Mouse (Mus musculus) right cerebral cortex, postnatal 10 days (tissue): ENCODE results near the gene Vav3.
"Not testable (repeated sequence)": the region's sequence is repeated elsewhere in the genome, so short reads cannot be mapped to it uniquely, and the experiment has no call there.

Experiments used
- DNase-seq, 2 experiments: peaks; one replicate each; pipeline ENCODE4 v3.0.0; 2021; ENCODE audit warnings: low spot score in 2 of 2

Gene Vav3

DNA sequence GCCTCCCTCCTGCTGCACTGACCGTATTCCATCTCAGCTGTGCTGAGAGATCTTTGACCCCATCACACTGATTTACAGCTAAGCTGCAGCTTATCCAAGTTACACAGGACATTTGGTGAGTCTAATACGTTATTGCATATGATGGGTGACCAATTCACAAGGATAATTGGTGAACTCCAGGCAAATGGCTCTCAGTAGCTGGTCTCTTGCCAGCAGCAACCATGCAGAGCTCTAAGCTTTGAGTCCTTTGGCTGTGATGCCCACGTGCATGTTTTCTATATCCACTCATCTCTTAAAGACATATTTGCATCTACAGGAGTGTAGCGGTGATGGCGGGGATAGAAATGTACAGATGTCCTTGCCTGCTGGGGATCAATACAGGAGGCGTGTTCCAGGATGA is 99.5 kb downstream of the Vav3 start:
- no peak for DNase-seq

DNA sequence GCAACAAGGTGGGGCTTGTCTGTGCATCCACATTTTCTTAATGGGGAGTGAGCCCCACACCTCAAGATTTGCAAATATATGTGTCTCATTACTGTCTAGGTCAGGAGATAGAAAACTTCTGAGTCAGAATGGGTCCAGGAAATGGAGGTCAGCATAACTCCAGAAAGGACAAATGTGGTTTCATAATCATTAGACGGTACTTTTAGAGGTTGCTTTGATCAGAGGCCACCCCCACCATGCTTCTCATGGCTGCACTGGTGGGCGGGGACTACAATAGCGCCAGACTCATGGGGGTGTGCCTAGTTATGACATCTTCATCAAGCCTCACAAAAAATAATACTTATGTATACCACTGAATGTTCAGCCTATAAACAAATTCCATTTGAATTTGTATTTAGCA is 103.6 kb downstream of the Vav3 start:
- DNase-seq, result no peak

DNA sequence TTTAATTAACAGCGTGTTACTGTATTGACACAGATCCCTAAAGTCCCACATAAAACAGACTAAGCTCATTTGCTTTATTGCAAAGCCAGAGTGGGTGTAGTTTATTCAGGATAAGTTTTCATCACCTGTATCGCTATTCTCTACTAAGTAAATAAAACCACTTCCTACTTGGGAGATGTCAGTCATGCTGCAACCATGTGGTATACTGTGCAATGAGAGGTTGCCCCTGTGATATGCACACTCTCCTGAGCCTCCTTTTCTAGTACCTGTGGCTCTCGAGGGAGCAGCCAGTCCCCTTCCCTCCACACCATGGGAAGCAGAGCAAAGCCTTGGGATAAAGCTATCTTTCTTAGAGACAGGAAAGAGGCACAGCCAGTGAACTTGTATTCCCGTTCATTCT is 106.5 kb downstream of the Vav3 start:
- no peak for DNase-seq

DNA sequence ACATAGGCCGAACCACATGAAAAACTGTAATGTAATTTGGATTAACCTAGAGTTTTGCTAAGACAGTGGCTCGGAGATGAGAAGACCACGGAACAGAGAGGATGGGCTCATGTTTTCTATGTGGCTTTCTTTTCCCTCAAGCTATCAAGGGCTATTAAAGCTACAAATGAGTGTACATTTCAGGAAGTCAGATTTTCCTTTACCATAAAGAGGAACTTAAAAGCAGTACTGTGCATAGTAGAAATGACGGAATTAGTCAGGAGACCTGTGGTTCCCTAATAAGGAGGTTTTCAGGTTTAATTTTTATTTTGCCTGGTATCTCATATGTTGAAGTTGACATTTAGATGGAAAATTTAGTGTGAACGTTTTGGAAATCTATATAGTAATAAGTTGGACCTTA is 107.8 kb downstream of the Vav3 start:
- not testable (repeated sequence) for DNase-seq

DNA sequence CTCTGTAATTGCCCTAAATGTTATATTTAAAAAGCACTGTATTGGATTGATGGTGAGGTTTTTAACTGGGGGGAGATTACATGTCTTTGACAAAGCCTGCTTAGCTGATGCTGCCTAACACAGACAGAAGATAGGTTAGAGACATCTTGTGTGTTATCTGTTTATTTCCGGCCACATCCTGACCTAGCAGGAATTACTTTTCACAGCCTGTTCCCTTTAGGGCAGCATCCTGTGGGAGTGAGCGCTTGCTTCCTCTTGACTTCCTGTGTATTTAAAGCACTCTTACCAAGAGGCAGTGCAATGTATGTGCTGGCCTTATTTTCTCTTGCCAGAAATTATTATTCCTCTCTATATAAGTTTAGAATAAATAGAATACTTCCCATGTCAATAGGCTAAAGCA is 111.5 kb downstream of the Vav3 start:
- no peak for DNase-seq

DNA sequence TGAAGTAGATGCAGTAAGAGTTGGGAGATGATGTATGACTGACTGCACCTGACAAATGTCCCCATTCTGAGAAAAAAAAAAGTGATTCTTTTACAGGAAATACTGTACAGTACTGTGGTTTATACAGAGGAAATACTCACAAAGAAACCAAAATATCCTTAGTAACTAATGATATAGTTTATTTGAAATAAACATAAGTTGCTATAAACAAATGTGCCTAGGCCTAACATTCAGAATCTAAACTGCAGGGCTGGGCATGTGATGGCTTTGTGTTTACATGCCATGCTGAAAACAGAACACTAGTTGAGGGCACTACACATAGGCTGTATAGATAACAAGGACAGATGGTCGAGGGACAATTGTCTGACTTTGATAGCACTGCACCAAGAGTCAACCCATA is 114.2 kb downstream of the Vav3 start:
- no peak for DNase-seq

DNA sequence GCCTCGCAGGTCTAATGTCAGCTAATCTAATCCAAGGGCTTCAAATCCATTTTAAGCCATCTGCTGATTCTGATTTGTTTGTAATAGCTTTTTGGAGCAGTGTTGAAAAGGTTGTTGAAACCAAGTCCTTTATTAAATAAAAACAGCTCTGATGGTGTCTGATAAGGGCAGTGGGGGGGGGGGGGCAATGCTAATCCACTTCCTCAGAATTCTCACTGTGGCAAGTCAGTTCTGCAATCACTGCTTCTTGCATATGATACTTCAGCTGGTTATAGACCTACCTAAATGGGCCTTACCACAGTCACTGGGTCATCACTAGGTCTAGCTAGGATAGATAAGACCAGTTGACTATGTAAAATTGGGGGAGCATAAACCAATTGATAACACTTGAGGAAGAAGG is 115.9 kb downstream of the Vav3 start:
- no peak for DNase-seq

DNA sequence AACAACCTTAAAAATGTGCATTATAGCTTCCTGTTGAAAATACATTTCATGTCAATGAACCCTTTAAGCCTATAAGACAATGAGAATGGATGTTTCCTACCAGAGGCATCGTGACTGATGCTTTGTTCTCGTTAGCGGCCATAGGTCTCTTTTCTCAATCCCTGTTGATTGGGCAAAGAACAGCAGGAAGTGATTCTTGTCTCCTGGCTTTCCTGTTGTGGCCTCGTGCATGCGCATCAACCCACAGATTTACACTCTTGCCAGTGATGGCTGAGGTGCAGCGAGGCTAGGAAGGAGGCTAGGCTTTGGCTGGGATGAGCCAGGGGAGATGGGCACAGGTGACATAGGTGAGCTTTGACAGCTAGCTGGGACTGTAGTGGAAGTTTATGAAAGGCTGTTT is 123.2 kb downstream of the Vav3 start:
- no peak for DNase-seq

DNA sequence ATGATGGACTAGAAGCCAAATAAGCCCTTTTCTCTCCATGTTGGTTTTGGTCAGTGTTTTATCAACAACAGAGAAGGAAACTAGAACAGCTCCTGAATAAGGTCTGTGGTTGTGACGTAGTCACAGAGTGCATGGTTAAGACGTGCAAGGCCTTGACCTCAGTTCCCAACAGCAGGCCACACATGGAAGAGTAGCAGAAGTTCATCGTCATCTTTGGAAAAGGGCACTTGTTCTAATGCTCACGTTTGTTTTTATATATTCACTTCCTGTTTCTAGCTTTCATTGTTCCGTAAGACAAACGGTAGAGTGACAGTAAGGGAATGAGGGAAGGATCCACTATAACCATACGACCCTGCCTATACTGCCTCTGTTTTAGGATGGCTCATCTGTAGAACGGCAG is 124.1 kb downstream of the Vav3 start:
- no peak for DNase-seq

DNA sequence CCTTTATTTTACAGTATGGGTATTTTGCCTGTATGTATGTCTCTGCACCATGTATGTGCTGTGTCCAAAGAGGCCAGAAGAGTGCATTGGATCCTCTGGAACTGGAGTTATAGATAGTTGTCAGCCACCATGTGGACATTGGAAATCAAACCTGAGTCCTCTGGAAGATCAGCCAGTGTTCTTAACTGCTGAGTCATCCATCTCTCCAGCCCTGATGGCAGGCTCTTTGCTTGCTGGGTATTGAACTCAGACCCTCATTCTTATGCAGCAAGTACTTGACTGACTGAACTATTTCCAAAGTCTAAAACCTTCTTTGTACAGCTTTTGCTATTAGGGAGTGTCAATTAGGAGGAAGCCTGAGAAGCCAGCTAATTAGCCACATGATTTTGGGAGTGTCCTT is 126.1 kb downstream of the Vav3 start:
- no peak for DNase-seq

DNA sequence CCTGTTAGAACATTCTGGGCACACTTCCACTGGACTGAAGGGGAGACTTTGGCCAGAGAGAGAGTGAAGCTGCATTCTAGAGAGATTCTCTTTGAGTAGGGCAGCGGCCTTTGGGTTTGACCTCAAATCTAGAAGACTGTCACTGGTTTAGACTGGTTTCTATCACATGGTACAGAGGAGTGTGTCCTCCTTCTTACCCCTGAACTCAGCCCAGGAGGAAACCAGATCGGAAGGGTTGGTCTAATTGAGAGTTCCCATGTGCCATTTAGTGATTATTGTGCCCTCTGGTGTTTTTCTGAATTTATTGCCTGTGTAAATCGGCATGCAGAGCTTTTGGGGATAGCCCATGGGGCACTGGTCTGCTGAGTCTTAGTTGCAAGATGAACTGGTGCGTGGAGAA is 126.8 kb downstream of the Vav3 start:
- DNase-seq, result no peak

DNA sequence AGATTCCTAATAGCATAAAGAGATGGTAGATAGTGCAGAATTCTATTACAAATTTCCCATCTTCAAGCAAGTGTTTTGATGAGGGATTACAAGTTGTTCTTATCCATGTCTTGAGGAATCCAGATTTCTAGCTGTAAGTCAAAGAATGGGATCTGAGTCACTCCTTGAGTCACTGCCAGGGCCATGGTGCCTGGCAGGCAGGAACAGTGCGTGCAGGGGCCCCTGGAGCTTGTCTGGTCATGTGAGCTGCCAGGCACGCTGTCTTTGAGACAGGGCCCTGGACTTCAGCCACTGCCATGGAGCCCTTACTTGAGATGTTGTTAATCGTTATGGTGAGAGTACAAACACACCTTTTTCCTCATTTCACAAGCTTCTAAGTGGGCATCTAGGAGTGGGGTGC is 129.0 kb downstream of the Vav3 start:
- no peak for DNase-seq

DNA sequence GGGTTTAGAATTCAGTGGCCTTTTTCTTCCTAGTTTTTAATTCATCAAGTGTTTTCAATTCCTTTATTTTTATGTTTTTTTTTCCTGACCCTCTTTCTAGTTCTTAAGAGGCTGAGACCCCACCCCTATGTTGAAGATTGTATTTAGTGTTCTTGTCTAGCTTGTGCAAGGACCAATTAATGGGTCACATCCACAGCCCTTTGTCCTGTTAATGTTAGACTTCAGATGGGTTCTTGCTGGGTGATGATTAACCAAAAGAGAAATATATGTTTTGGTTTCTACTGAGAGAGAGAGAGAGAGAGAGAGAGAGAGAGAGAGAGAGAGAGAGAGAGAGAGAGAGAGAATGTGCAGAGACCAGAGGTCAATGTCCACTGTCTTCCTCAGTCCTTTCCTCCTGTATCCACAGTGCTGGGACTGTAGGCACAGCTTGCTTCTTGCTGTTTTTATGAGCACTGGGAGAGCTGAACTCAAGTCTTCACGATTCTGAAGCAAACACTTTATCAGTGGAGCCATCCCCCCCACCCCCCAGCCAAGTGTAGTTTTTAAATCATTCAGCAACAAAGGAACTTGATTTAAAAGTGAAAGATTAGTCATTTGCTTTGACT is 130.3 kb downstream of the Vav3 start:
- DNase-seq, result no peak

DNA sequence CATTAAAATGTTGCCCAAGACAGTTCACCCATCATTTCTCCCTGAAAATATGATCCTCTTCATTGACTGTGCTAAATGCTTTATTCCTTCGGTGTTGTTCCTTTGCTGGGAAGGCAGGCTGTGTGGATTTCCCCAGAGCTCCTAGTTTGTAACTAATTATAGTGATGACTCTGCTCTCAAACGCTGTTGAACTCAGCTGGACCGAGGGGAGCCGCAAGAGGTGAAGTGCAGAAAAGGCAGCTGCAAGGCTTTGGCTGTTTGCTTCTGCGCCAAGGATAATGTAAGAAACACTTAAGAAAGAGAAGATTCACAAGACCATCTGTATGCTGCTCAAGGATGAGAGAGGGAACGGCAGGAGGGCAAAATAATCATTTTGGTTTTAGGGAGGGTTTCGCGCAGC is 136.1 kb downstream of the Vav3 start:
- DNase-seq, result no peak

DNA sequence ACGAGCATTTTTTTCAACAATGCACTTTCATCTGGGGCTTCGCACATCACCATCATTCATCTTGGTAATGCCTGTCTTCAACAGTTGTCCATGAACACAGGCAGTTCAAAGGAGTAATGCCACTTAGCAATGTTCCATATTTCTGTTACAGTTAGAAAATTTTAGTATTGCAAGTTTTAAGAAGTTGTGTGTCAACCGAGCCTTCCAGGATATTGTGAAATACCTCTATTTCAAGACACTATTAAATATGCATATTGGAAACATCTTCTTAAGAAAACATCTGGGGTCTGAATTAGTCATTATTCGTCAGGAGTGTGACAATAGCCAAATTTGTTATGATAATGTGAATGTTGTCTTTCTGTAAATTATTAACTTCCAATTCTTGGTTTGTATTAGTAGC is 137.8 kb downstream of the Vav3 start:
- no peak for DNase-seq

DNA sequence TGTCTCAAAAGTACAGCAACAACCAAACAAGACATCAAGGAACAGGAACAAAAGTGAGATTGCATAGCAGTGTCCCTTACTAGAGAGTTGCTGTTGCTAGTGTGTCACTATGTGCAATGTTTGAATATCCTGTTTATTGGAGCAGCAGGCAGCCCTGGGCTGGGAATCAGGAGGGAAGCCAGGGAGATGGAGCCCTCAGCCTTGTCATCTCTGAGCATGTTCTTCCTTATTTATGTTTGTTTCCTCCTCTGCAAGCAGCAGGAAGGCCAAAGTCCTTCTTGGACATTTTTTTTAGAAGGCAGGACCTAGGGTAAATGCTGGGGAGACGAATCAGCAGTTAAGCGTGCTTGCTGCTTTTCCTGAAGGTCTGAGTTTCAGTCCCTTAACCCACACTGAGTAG is 140.2 kb downstream of the Vav3 start:
- DNase-seq, result no peak

DNA sequence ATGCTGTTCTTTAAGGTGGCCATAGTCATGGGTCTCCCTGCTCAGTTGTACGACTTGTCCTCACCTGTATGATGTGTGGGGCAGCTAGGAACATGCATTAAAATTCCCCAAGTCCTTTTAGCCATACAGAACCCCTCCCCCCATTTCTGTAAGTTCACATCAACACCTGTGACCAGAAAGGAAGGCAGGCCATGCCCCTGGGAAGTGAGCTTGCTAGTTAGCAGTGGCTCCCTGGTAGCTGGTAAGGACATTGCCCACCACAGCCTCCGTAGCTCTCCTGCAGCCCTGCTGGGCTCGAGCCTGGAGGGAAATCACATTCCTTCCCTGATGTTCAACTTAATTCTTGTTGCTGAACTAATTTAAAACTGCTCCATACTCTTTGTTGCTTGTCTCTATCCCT is 146.3 kb downstream of the Vav3 start:
- DNase-seq, result no peak

DNA sequence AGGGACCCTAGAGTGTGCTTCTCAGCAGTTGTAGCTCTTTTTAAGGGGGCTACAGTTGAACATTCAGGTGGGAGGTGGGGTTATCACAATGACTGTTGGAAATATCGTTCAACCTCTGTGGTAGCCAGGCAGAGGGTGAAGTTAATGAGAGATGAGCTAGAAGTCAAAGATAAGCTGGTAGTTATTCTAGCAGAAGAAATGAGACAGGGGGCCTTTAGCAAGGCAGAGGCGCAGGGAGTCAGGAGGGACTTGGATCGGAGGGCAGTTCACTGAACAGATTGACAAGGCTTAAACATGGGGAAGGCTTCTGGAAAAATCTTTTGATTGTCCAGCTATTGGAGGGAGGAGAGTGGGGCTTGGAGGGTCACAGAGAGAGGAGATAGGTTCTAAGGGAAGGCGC is 147.4 kb downstream of the Vav3 start:
- no peak for DNase-seq

DNA sequence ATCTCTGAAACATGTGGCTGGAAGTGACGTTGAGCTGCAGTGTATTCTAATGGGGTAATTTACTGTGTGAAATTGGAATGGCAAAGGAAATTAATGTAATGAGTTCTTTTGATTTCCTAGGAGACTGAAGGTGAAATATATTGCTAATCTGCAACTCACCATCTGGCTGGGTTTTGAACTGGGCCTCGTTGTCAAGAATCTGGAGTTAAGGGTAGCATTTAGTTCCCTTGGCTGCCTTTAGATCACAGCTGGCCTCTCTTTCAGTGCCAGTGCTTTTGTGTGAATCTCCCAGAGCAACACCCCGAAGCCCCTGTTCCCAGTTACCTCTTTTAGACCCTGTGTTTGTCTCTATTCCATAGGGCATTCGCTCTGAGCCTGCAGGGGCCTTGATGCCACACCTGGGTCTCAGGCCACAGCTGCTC is 148.3 kb downstream of the Vav3 start:
- no peak for DNase-seq

DNA sequence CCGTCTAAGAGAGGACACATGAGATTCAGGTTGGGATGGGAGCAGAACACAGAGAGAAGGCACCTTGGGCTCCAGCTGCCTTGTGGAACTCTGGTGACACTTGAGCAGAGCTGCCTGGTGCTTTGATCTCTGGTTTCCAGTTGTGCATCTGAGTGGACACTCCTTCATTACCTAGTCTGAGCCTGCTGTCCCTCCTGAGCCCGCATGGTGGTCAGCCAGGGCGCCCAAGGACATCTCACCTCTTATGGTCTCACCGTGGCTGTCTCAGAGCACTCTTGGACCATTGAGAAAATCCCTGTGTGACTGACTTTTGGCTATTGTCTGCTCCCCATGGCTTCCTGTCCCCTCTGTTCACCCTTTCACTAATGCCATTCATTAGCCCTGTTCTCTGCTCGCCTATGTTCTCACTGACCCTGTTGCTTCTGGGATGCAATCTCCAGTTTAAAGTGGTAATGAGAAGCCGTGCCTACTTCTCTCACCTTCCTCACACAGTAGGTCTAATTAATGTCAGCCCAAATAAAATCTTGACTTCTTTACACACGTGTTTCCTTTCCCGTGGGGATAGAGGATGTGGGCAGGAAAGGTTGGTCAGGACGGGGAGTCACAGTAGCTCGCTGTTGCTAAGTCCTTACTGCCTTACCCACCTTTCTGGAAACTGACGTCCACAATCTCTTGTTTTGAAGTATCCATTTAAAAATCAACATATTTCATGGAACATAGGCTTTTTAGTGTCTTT is 150.3 kb downstream of the Vav3 start:
- no peak for DNase-seq

DNA sequence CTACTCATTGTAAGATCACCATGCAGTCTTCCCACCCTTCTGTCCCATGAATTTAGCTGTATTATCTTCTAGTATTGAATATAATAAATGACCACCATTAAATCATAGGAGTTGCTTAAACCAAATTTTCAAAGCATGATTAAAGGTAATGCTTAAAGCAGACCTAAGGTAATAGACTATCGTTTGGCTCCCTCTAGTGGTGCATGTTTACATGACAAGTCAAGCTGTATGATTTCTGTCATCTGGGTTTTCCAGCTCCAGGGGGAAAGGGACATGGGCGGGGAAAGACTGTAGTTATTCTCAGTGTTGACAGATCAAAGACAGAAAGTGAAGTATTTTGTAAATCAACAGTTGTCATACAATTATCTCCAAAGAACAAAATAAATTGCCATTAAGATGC is 151.1 kb downstream of the Vav3 start:
- peak; percentile 75 to 87 for DNase-seq

DNA sequence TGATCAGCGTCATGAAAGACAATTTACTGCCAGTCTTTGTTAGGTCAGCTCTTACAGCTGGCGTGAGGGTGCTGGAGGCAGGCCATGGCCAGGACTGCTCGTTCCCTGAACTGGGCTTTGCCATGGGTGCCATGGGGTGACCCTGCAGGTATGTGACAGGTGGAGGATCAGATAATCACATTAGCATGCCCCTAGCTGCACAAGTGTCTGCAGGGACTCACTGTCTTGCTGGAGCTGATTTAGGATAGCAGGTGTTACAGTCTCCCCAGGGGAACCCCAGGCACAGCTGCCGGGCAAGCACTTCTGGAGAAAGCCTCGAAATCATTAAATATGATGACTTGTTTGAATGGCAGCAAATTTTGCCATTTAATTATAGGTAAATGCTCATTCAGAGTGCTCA is 156.0 kb downstream of the Vav3 start:
- no peak for DNase-seq

DNA sequence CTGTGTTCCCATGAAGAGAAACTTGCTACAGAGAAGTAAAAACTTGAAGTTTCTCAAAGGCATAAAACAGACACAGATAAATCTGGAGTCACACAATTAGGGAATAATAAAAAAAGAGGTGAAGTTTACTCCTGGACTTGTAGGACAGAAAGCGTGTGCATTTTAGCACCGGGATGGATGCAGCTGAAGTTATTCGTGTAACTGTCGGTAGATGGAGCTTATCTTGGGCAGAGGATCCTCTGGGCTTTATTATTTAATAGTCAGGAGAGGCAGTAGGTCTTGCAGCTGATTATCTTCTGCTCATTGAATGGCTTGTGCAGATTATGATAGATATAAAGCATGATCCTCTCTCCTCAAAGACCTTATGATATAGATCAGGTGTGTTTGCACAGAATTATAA is 156.6 kb downstream of the Vav3 start:
- no peak for DNase-seq

DNA sequence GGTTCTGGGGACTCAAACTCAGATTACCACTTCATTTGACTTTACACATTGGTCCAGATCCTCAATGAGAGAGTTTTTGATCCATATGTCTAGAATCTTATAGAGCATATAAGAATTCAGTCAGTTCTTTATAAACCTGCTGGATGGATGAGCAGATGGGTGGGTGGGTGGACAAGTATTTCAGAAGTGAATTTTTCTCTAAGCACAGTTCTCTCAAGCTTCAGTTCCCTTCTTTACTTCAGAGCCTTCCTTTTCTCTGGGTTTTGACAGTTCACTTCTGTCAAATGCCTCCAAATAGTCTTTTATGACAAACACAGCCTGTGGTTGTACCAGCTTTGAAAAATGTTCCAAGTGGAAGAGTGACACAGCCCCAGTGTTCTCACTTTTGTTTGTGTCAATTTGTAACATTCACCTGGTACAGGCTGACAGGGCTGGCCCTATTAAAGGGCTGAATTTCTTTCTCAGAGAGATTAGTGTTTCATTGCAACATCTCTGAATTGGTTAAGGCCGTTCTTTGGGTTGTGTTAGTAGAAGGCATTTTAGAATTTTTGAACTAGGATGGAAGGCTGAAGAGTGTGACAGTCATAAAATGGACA is 159.5 kb downstream of the Vav3 start:
- DNase-seq, result no peak
